10 mouse cellular contexts compared by ENCODE assay signal in the genomic region with DNA sequence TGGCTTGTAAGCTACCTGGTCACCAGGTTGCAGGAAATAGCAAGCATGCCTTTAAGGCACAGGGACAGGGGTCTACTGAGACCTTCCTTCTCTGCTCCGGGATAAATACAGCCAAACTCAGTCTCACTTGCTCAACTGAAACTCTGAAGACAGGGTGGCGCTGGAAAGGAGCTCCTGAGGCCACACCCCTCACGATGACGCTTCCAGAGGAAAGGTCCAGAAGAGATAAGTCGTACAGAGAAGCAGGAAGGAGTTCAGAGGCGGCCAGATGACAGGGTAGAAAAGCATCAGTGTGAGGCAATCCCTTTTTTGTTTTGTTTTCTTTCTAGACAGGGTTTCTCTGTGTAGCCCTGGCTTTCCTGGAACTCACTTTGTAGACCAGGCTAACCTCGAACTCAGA. TPM values are rescaled to one million over a fixed set of nuclear protein-coding genes. Genes with fewer than 3 reads are reported as not detected.
A peak's percentile ranks its signal among the peaks of the same experiment; 100 is the strongest.
DNase-seq lines count a peak whose midpoint lies in the region; ATAC-seq and TF ChIP-seq lines count a peak whose summit lies in the region.
"Had no signal": no experiment of that assay in that cellular context is flagged by ENCODE, and none has a peak within 500 bp of the region (broad histone marks: within the 10 kb centered on the region; RNA-seq: fewer than 3 reads in every experiment).

No protein-coding gene starts in this region.

- peaks cover 32% of the 10 kb centered on the region for H3K4me1 ChIP-seq in heart, embryonic 13.5 days
- peaks cover 60% of the 10 kb centered on the region for H3K4me1 ChIP-seq in liver, postnatal 0 days (ENCODE audit: insufficient read depth)
- H3K4me1 ChIP-seq in stomach, embryonic 15.5 days = no peaks in the 10 kb centered on the region
- no peaks in the 10 kb centered on the region for H3K4me1 ChIP-seq in forebrain, embryonic 13.5 days
- H3K4me1 ChIP-seq: embryonic facial prominence, embryonic 13.5 days; midbrain, embryonic 12.5 days had no signal

- peak overlapping the region; percentile 58 for H3K4me2 ChIP-seq in heart, embryonic 13.5 days
- H3K4me2 ChIP-seq in liver, postnatal 0 days (ENCODE audit: low read depth, low read length) = peak overlapping the region; percentile 66
- H3K4me2 ChIP-seq in stomach, embryonic 15.5 days = no peak overlapping the region
- H3K4me2 ChIP-seq in forebrain, embryonic 13.5 days = no peak overlapping the region
- H3K4me2 ChIP-seq: embryonic facial prominence, embryonic 13.5 days; midbrain, embryonic 12.5 days had no signal

- H3K9ac ChIP-seq in heart, embryonic 13.5 days = 0 out of 2 replicates have a peak overlapping the region, but pooled peaks have one; percentile 47
- peak overlapping the region; percentile 43 for H3K9ac ChIP-seq in liver, postnatal 0 days (replicated peaks)
- no peak overlapping the region for H3K9ac ChIP-seq in stomach, embryonic 15.5 days
- no peak overlapping the region for H3K9ac ChIP-seq in forebrain, embryonic 13.5 days
- H3K9ac ChIP-seq: embryonic facial prominence, embryonic 13.5 days; midbrain, embryonic 12.5 days had no signal

- DNase-seq in CD8-positive naive resting alpha-beta T cell, adult 2 months (ENCODE audit: low read depth in 2 of 2, low spot score in 2 of 2) = peak; percentile 67 to 75
- peak; percentile 85 for DNase-seq in adrenal gland, adult 2 months
- DNase-seq in liver, postnatal 0 days = peak; percentile 85
- no peak for DNase-seq in retina, postnatal 1 day
- DNase-seq in cerebellum, adult 11-12 months = no peak

- no peaks in the 10 kb centered on the region; the same call in 1 of the 2 replicates for H3K27me3 ChIP-seq in heart, embryonic 13.5 days (replicated peaks)
- H3K27me3 ChIP-seq in liver, postnatal 0 days (ENCODE audit: insufficient read depth, low read length) = no peaks in the 10 kb centered on the region
- H3K27me3 ChIP-seq in stomach, embryonic 15.5 days (replicated peaks) = 0 out of 2 replicates have a peak, but pooled peaks cover 3% of the 10 kb centered on the region
- H3K27me3 ChIP-seq in forebrain, embryonic 13.5 days = peaks cover 15% of the 10 kb centered on the region

- peak; percentile 56 for TF ChIP-seq EP300 in liver, postnatal 0 days (IDR thresholded peaks at IDR 0.05; ENCODE audit: low read depth)

- no peaks in the 10 kb centered on the region for H3K9me3 ChIP-seq in heart, embryonic 13.5 days
- H3K9me3 ChIP-seq in liver, postnatal 0 days (ENCODE audit: low read length) = no peaks in the 10 kb centered on the region
- no peaks in the 10 kb centered on the region for H3K9me3 ChIP-seq in stomach, embryonic 15.5 days
- no peaks in the 10 kb centered on the region for H3K9me3 ChIP-seq in forebrain, embryonic 13.5 days (replicated peaks)
- H3K9me3 ChIP-seq: embryonic facial prominence, embryonic 13.5 days; midbrain, embryonic 12.5 days had no signal

- H3K4me3 ChIP-seq in heart, embryonic 13.5 days = no peak overlapping the region; the same call in 1 of the 2 replicates
- H3K4me3 ChIP-seq in liver, postnatal 0 days (ENCODE audit: low read depth, low read length) = peak overlapping the region; percentile 7; the same call in 1 of the 2 replicates
- no peak overlapping the region for H3K4me3 ChIP-seq in stomach, embryonic 15.5 days (replicated peaks)
- no peak overlapping the region for H3K4me3 ChIP-seq in forebrain, embryonic 13.5 days
- H3K4me3 ChIP-seq: embryonic facial prominence, embryonic 13.5 days; midbrain, embryonic 12.5 days had no signal

- H3K36me3 ChIP-seq in heart, embryonic 13.5 days = no peaks in the 10 kb centered on the region
- H3K36me3 ChIP-seq in liver, postnatal 0 days (replicated peaks; ENCODE audit: insufficient read depth, low read length) = peaks cover 19% of the 10 kb centered on the region
- no peaks in the 10 kb centered on the region for H3K36me3 ChIP-seq in stomach, embryonic 15.5 days
- H3K36me3 ChIP-seq in forebrain, embryonic 13.5 days (ENCODE audit: poor library complexity, severe bottlenecking) = no peaks in the 10 kb centered on the region
- H3K36me3 ChIP-seq: embryonic facial prominence, embryonic 13.5 days; midbrain, embryonic 12.5 days had no signal

- no peak for TF ChIP-seq CTCF in liver, postnatal 0 days (IDR thresholded peaks at IDR 0.05; ENCODE audit: low read depth)

- H3K27ac ChIP-seq in heart, embryonic 13.5 days (replicated peaks) = peak overlapping the region; percentile 54
- H3K27ac ChIP-seq in liver, postnatal 0 days (ENCODE audit: low read depth) = peak overlapping the region; percentile 84
- no peak overlapping the region for H3K27ac ChIP-seq in stomach, embryonic 15.5 days
- no peak overlapping the region for H3K27ac ChIP-seq in forebrain, embryonic 13.5 days
- H3K27ac ChIP-seq: embryonic facial prominence, embryonic 13.5 days; midbrain, embryonic 12.5 days had no signal

- 17% methylated on average over 7 of the region's 7 CpGs for WGBS in heart, embryonic 13.5 days
- 22% methylated on average over 7 of the region's 7 CpGs for WGBS in liver, postnatal 0 days (ENCODE audit: insufficient replicate concordance)
- WGBS in stomach, embryonic 15.5 days = 37% methylated on average over 7 of the region's 7 CpGs
- whole genome bisulfite sequencing in forebrain, embryonic 13.5 days = 64% methylated on average over 7 of the region's 7 CpGs

- ATAC-seq in heart, embryonic 13.5 days (ENCODE audit: extremely low read depth, insufficient number of reproducible peaks, low FRiP score, low TSS enrichment) = peak; percentile 61
- peak; percentile 55 for ATAC-seq in liver, postnatal 0 days
- peak; percentile 81; the same call in 1 of the 2 replicates for ATAC-seq in stomach, embryonic 15.5 days (ENCODE audit: insufficient read depth, low FRiP score, low read depth)
- no peak for ATAC-seq in forebrain, embryonic 13.5 days

RNA-seq across cellular contexts. Expression of a gene that starts 8.6 kb away (rescaled TPM):
- 10 to 100 TPM; 48.8 to 67.8 TPM for total RNA-seq in adrenal gland, adult 2 months (2021)
- 26.2 and 32.0 TPM in 2 replicates for polyA plus RNA-seq in adrenal gland, adult 2 months (2012; rRNA removed)
- 8.6 and 9.0 TPM in 2 replicates for polyA plus RNA-seq in heart, embryonic 13.5 days (2015; fragmentation: Nextera tagmentation; extraction: Ambion mirVana)
- polyA plus RNA-seq in liver, postnatal 0 days (2015; fragmentation: Nextera tagmentation; extraction: Ambion mirVana) = 14.7 and 16.6 TPM in 2 replicates
- 10.2 and 12.1 TPM in 2 replicates for polyA plus RNA-seq in stomach, embryonic 15.5 days (2015; fragmentation: Nextera tagmentation; extraction: Ambion mirVana)
- 0.75 and 1.0 TPM in 2 replicates for polyA plus RNA-seq in forebrain, embryonic 13.5 days (2015; fragmentation: Nextera tagmentation; extraction: Ambion mirVana)

RNA-seq across cellular contexts. Expression of a gene that starts 35.5 kb away (rescaled TPM):
- total RNA-seq in adrenal gland, adult 2 months (2021) = 1 to 10 TPM; 2.8 to 5.7 TPM
- 0.39 and 0.52 TPM in 2 replicates for polyA plus RNA-seq in adrenal gland, adult 2 months (2012; rRNA removed)
- 2.9 TPM in 2 replicates for polyA plus RNA-seq in heart, embryonic 13.5 days (2015; fragmentation: Nextera tagmentation; extraction: Ambion mirVana)
- polyA plus RNA-seq in liver, postnatal 0 days (2015; fragmentation: Nextera tagmentation; extraction: Ambion mirVana) = 0.11 and 0.16 TPM in 2 replicates
- polyA plus RNA-seq in stomach, embryonic 15.5 days (2015; fragmentation: Nextera tagmentation; extraction: Ambion mirVana) = 5.8 and 5.9 TPM in 2 replicates
- polyA plus RNA-seq in forebrain, embryonic 13.5 days (2015; fragmentation: Nextera tagmentation; extraction: Ambion mirVana) = 9.5 and 9.7 TPM in 2 replicates

RNA-seq across cellular contexts. Expression of a gene that starts 46.7 kb away (rescaled TPM):
- total RNA-seq in adrenal gland, adult 2 months (2021) = 1 to 10 TPM; 2.2 to 3.1 TPM
- 2.4 and 3.2 TPM in 2 replicates for polyA plus RNA-seq in adrenal gland, adult 2 months (2012; rRNA removed)
- polyA plus RNA-seq in heart, embryonic 13.5 days (2015; fragmentation: Nextera tagmentation; extraction: Ambion mirVana) = 7.6 and 8.0 TPM in 2 replicates
- polyA plus RNA-seq in liver, postnatal 0 days (2015; fragmentation: Nextera tagmentation; extraction: Ambion mirVana) = 0.59 and 0.61 TPM in 2 replicates
- 8.2 and 9.4 TPM in 2 replicates for polyA plus RNA-seq in stomach, embryonic 15.5 days (2015; fragmentation: Nextera tagmentation; extraction: Ambion mirVana)
- 8.2 and 8.7 TPM in 2 replicates for polyA plus RNA-seq in forebrain, embryonic 13.5 days (2015; fragmentation: Nextera tagmentation; extraction: Ambion mirVana)

Comparison
In these comparisons a context has a peak if more than half of its experiments do, and no peak if none do; other contexts are left out.
1. DNase-seq: peak in CD8-positive naive resting alpha-beta T cell, adult 2 months (2 of 2), adrenal gland, adult 2 months (single experiment) and liver, postnatal 0 days (single experiment); none in retina, postnatal 1 day (single experiment) and cerebellum, adult 11-12 months (single experiment).
2. H3K27ac ChIP-seq: peak in heart, embryonic 13.5 days (single experiment) and liver, postnatal 0 days (single experiment); none in stomach, embryonic 15.5 days (single experiment) and forebrain, embryonic 13.5 days (single experiment).
3. H3K4me2 ChIP-seq: peak in heart, embryonic 13.5 days (single experiment) and liver, postnatal 0 days (single experiment); none in stomach, embryonic 15.5 days (single experiment) and forebrain, embryonic 13.5 days (single experiment).
4. H3K9ac ChIP-seq: peak in heart, embryonic 13.5 days (single experiment) and liver, postnatal 0 days (single experiment); none in stomach, embryonic 15.5 days (single experiment) and forebrain, embryonic 13.5 days (single experiment).